Mouse (Mus musculus) neural tube, embryonic 12.5 days (tissue): ENCODE measurements around the gene Sema4f. TPM values are rescaled to one million over a fixed set of nuclear protein-coding genes. Genes with fewer than 3 reads are reported as not detected.

Experiments
- ATAC-seq: fragments of 200-750 bp; cut with Nextera tagmentation; 2 replicates; pipeline ENCODE4 v1.8.0; 2017; ENCODE audit warnings: low read depth, mild to moderate bottlenecking, moderate TSS enrichment, moderate library complexity; ENCODE audit not compliant: low FRiP score
- H3K27ac ChIP-seq: fragments of 300-500 bp; sonication (generic); 2 replicates; pipeline ENCODE4 v1.5.1; 2016
- H3K27me3 ChIP-seq: fragments of 300-500 bp; sonication (generic); replicated peaks from 2 replicates; pipeline ENCODE4 v1.6.1; 2016; ENCODE audit warnings: mild to moderate bottlenecking
- H3K36me3 ChIP-seq: fragments of 300-500 bp; sonication (generic); 2 replicates; pipeline ENCODE4 v1.6.1; 2016; ENCODE audit warnings: mild to moderate bottlenecking
- H3K4me1 ChIP-seq: fragments of 300-500 bp; sonication (generic); 2 replicates; pipeline ENCODE4 v1.6.1; 2016
- H3K4me2 ChIP-seq: fragments of 300-500 bp; sonication (generic); replicated peaks from 2 replicates; pipeline ENCODE4 v1.6.1; 2016; ENCODE audit warnings: mild to moderate bottlenecking
- H3K4me3 ChIP-seq: fragments of 300-500 bp; sonication (generic); 2 replicates; pipeline ENCODE4 v1.5.1; 2016
- H3K9ac ChIP-seq: fragments of 300-500 bp; sonication (generic); 2 replicates; pipeline ENCODE4 v1.6.1; 2016; ENCODE audit warnings: mild to moderate bottlenecking
- H3K9me3 ChIP-seq: fragments of 300-500 bp; sonication (generic); 2 replicates; pipeline ENCODE4 v1.6.1; 2016; ENCODE audit warnings: mild to moderate bottlenecking
- WGBS: fragments of 180-500 bp; shearing (Covaris S2); methylation state at CpG from one replicate; pipeline ENCODE4 v1.1.7; 2016; 5-methylcytosine and 5-hydroxymethylcytosine counted together
- polyA plus RNA-seq: library from polyadenylated mRNA; unstranded; fragments of >200 nt; fragmentation: Nextera tagmentation; extraction: Ambion mirVana; gene quantifications from 2 replicates; pipeline ENCODE4 v1.2.1, GENCODE M21; 2016

Gene Sema4f
- polyA plus RNA-seq, 1 experiment from 2014 or later = 15.1 TPM

GRCm38 (mm10) chr6:82926528-82926927, 13.0 kb downstream of the Sema4f start:
- Histone ChIP-seq H3K9me3 (no peaks in the 10 kb centered on the region), H3K4me1 (no peaks in the 10 kb centered on the region), H3K9ac (no peak overlapping the region), H3K27me3 (no peaks in the 10 kb centered on the region), H3K4me2 (no peak overlapping the region), H3K4me3 (no peak overlapping the region), H3K36me3 (peaks cover 7% of the 10 kb centered on the region; the same call in 1 of the 2 replicates), H3K27ac (no peak overlapping the region)
- ATAC-seq = no peak
- 88% methylated on average over 7 of the region's 7 CpGs for WGBS

GRCm38 (mm10) chr6:82926106-82926505, 13.5 kb downstream of the Sema4f start:
- no peaks in the 10 kb centered on the region for H3K9me3 ChIP-seq
- no peak overlapping the region for H3K4me3 ChIP-seq
- no peak overlapping the region for H3K4me2 ChIP-seq
- H3K27ac ChIP-seq = no peak overlapping the region
- WGBS = 86% methylated on average over 10 of the region's 10 CpGs
- no peak for ATAC-seq
- no peaks in the 10 kb centered on the region for H3K27me3 ChIP-seq
- H3K4me1 ChIP-seq = no peaks in the 10 kb centered on the region
- H3K36me3 ChIP-seq = peaks cover 7% of the 10 kb centered on the region; the same call in 1 of the 2 replicates
- H3K9ac ChIP-seq = no peak overlapping the region

DNA sequence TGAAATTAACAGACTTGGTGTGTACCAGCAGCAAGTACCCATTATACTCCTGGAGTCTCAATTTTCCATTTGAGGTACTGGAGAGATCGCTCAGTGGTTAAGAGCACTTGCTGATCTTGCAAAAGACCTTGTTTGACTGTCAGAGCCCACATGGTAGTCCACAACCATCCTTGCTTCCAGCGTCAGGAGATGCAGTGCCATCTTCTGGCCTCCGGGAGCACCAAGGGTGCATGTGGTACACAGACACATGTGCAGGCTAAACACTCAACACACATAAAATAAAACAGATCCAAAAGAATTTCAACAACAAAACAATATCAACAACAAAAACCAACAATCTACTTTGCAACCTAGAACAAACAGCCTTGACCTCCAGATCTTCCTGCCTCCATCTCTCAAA, 14.6 kb downstream of the Sema4f start:
- no peaks in the 10 kb centered on the region for H3K27me3 ChIP-seq
- H3K4me1 ChIP-seq = no peaks in the 10 kb centered on the region
- no peak overlapping the region for H3K9ac ChIP-seq
- peaks cover 7% of the 10 kb centered on the region; the same call in 1 of the 2 replicates for H3K36me3 ChIP-seq
- H3K4me3 ChIP-seq = no peak overlapping the region
- H3K4me2 ChIP-seq = no peak overlapping the region
- no peak overlapping the region for H3K27ac ChIP-seq
- H3K9me3 ChIP-seq = no peaks in the 10 kb centered on the region
- WGBS = 65% methylated on average over 3 of the region's 3 CpGs
- ATAC-seq = no peak

- ATAC-seq = no peak
- Histone ChIP-seq H3K9me3 (no peaks in the 10 kb centered on the region), H3K9ac (no peak overlapping the region), H3K4me1 (no peaks in the 10 kb centered on the region), H3K27me3 (no peaks in the 10 kb centered on the region), H3K4me3 (no peak overlapping the region), H3K27ac (no peak overlapping the region), H3K36me3 (peaks cover 15% of the 10 kb centered on the region; the same call in 1 of the 2 replicates), H3K4me2 (no peak overlapping the region)
- WGBS = 87% methylated on average over 9 of the region's 9 CpGs
Measured at GRCm38 (mm10) chr6:82921426-82922224, 17.9 kb downstream of the Sema4f start.

- no peak overlapping the region for H3K27ac ChIP-seq
- no peak overlapping the region for H3K9ac ChIP-seq
- no peaks in the 10 kb centered on the region for H3K9me3 ChIP-seq
- no peak for ATAC-seq
- no peak overlapping the region for H3K4me3 ChIP-seq
- H3K36me3 ChIP-seq = peaks cover 15% of the 10 kb centered on the region; the same call in 1 of the 2 replicates
- 70% methylated on average over 8 of the region's 8 CpGs for WGBS
- no peaks in the 10 kb centered on the region for H3K4me1 ChIP-seq
- H3K27me3 ChIP-seq = no peaks in the 10 kb centered on the region
- H3K4me2 ChIP-seq = no peak overlapping the region
Measured at GRCm38 (mm10) chr6:82919520-82919919, 20.0 kb downstream of the Sema4f start.

DNA sequence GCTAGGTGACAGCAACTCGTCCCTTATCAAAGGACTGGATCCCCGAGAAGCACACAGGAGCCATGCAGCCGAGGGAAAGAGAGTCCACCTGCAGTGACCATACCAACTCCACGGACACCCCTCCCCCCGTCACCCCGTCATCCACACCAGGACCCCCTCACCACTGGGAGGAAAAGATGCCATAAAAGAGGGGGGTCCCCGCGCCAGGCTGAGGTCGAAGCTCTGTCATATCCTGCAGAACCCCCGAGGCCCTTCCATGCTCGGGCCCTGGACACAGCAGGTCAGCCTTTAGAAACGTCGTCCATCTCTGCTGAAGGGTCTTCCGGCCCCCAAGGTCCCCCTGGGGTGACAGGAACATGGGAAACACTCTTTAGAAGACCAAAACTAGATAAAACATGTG, 21.2 kb downstream of the Sema4f start:
- Histone ChIP-seq H3K27ac (no peak overlapping the region), H3K4me1 (no peaks in the 10 kb centered on the region), H3K4me2 (no peak overlapping the region), H3K27me3 (no peaks in the 10 kb centered on the region), H3K4me3 (no peak overlapping the region), H3K9me3 (no peaks in the 10 kb centered on the region), H3K9ac (no peak overlapping the region), H3K36me3 (peaks cover 7% of the 10 kb centered on the region; the same call in 1 of the 2 replicates)
- 83% methylated on average over 14 of the region's 14 CpGs for WGBS
- no peak for ATAC-seq

DNA sequence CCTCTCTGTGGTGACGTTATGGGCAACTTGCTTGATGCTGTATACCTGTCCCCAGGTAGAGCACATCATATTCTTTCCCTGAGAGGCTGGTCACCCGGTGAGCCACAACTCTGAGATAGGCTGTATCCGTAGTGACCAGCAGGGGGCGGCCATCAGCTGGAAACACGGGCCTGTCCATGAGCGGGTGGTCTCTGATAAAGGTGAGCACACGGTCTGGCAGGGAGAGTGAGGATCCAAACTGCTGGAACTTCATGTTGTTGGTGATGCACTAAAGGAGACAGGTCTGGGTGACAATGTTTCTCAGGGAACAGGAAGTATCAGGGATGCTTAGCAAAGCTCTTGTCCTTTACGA, 21.8 kb downstream of the Sema4f start:
- H3K4me3 ChIP-seq = no peak overlapping the region
- no peak overlapping the region for H3K27ac ChIP-seq
- no peak overlapping the region for H3K4me2 ChIP-seq
- no peaks in the 10 kb centered on the region for H3K27me3 ChIP-seq
- H3K9ac ChIP-seq = no peak overlapping the region
- H3K9me3 ChIP-seq = no peaks in the 10 kb centered on the region
- ATAC-seq = peak; percentile 49
- WGBS = 24% methylated on average over 8 of the region's 8 CpGs
- no peaks in the 10 kb centered on the region for H3K4me1 ChIP-seq
- H3K36me3 ChIP-seq = peaks cover 7% of the 10 kb centered on the region; the same call in 1 of the 2 replicates

DNA sequence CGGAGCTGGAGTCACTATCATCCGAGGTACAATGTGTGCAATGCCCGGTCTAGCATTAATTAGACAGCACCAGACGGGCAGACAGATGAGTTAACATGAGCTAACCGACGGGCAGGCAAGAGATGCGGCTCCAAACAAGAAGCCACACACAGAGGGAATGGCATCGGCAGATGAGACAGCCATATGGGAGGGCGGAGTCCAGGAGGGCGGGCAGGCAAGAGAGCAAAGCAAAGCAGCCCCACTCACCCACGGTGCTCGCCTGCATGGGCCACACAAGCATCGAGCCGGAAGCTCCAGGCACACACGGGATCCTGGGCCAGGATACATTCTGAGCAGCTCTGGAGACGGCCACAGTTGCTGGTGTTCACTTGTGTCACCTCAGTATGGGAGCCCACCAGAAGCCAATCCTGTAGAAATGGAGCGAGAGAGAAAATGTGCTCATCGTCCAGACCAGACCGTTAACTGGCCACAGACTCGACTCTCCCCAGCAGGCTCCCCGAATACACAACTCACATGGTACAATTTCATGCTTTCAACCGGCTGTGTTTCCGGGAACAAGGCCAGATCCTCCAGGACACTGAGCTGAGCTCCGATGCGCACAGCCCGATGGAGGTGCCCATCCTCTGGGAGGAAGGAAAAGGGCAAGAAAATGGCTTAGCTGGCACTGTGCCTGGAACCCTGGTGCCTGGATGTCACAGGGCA, 22.3 kb downstream of the Sema4f start:
- WGBS = 79% methylated on average over 26 of the region's 26 CpGs
- peak; percentile 31; the same call in 1 of the 2 replicates for ATAC-seq

DNA sequence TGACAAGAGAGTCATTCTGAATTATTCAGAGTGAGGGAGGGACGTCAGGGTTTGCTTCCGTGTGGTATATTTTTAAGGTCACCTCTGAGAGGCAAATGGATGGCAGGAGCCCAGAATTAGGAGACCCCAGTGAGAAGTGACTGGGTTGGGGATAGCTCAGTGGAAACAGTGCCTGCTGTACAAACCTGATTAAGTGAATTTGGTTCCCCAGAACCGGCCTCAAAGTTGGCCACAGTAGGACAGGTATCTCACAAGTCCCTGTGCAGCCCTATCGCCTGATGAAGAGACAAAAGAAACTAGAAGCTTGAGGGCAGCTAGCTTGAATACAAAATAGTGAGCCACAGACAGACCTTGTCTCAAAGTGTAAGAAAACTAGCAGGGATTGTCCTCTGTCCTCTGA, 23.1 kb downstream of the Sema4f start:
- Histone ChIP-seq H3K4me2 (no peak overlapping the region), H3K27ac (no peak overlapping the region), H3K36me3 (peaks cover 7% of the 10 kb centered on the region; the same call in 1 of the 2 replicates), H3K4me1 (no peaks in the 10 kb centered on the region), H3K27me3 (no peaks in the 10 kb centered on the region), H3K9ac (no peak overlapping the region), H3K4me3 (no peak overlapping the region), H3K9me3 (no peaks in the 10 kb centered on the region)
- ATAC-seq = no peak
- 92% methylated on average over 4 of the region's 4 CpGs for WGBS

More for the DNA sequence above, 22.3 kb downstream of the Sema4f start:
- Histone ChIP-seq H3K4me1 (no peaks in the 10 kb centered on the region), H3K36me3 (peaks cover 7% of the 10 kb centered on the region; the same call in 1 of the 2 replicates), H3K9ac (no peak overlapping the region), H3K9me3 (no peaks in the 10 kb centered on the region), H3K27ac (no peak overlapping the region), H3K27me3 (no peaks in the 10 kb centered on the region), H3K4me3 (no peak overlapping the region), H3K4me2 (no peak overlapping the region)

DNA sequence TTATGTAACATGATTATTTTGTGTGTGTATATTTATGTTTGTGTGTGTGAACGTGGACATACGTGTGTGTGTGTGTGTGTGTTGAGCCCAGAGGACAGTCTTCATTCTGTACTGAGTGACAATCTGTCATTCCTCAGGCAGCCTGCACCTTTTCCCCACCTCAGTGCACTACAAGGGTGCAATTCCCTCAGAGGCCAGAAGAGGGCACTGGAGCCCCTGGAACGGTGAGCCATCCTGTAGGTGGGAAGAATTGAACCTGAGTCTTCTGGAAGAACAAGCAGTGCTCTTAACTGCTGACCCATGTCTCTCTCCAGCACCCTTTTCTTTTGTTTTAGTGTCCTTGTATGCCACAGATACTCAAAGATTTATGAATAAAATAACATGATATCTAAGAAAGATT, 23.7 kb downstream of the Sema4f start:
- Histone ChIP-seq H3K27ac (no peak overlapping the region), H3K4me1 (no peaks in the 10 kb centered on the region), H3K9ac (no peak overlapping the region), H3K4me3 (no peak overlapping the region), H3K4me2 (no peak overlapping the region), H3K27me3 (no peaks in the 10 kb centered on the region), H3K9me3 (no peaks in the 10 kb centered on the region), H3K36me3 (peaks cover 7% of the 10 kb centered on the region; the same call in 1 of the 2 replicates)
- no peak for ATAC-seq
- 19% methylated on average over 3 of the region's 3 CpGs for WGBS

DNA sequence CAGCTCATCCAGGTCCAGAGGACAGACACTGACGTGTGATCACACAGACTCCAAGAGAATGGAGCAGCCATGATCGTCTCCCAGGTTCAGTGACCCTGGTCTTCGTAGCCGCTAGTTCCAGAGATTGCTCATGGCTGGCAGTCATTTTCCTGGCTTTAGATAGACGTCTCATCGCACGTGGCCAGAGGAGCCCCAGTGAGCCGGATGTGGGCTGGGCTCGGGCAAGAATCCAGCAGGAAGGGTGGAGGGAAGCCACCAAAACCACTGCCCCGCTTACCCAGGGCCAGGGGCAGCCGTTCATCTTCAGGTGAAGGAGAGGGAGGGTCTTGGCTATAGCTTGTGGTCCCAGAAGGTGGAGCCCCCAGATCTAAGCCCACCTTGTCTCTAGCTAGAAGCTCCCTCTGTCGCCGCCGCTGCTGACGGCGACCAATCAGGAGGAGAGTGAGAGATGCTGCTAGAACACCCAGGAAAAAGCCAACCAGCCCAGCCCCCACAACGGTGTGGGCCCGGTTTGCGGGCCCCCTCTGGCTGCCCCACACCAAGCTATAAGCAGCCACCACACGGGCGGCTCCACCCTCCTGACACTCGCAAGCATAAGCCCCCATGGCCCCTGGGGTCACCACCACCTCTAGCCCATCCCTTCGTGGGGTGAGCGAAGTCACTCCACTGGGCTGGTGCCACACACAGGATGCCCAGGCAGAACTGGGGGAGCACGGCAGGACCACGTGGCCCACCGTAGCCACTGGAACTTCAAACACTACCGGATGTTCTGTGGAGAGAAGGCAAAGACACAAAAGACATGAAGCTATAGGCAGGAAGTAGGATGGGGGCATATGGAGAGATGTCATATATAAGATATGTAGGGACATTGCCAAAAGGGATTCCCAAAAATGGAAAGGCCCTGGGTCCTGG, 26.0 kb downstream of the Sema4f start:
- Histone ChIP-seq H3K36me3 (peaks cover 4% of the 10 kb centered on the region; the same call in 1 of the 2 replicates), H3K4me2 (no peak overlapping the region), H3K4me1 (no peaks in the 10 kb centered on the region), H3K27me3 (no peaks in the 10 kb centered on the region), H3K9me3 (no peaks in the 10 kb centered on the region), H3K4me3 (no peak overlapping the region), H3K27ac (no peak overlapping the region), H3K9ac (no peak overlapping the region)
- no peak for ATAC-seq
- WGBS = 87% methylated on average over 28 of the region's 28 CpGs

DNA sequence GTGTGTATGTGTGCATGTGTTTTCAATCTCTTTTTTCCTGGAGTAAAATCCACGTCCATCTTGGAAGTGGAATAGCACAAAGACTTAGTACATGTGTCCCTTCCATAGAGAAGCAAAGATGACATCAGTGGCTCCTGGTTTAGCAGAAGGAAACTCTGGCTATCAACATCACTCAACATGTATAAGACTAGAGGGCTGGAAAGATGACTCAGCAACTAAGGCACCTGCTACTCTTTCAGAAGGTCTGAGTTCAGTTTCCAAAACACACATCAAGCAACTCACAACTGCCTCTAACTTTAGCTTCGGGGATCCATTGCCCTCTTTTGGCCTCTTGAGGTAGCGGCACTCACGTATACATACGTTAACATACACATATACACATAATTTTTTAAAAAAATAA, 28.3 kb downstream of the Sema4f start:
- no peak overlapping the region for H3K27ac ChIP-seq
- no peak for ATAC-seq

More for the DNA sequence above, 28.3 kb downstream of the Sema4f start:
- no peaks in the 10 kb centered on the region for H3K9me3 ChIP-seq
- no peaks in the 10 kb centered on the region for H3K4me1 ChIP-seq
- no peaks in the 10 kb centered on the region for H3K27me3 ChIP-seq
- H3K4me2 ChIP-seq = no peak overlapping the region
- 87% methylated on average over 5 of the region's 5 CpGs for WGBS
- no peak overlapping the region for H3K9ac ChIP-seq
- no peak overlapping the region for H3K4me3 ChIP-seq
- H3K36me3 ChIP-seq = no peaks in the 10 kb centered on the region
